In the genomic region with DNA sequence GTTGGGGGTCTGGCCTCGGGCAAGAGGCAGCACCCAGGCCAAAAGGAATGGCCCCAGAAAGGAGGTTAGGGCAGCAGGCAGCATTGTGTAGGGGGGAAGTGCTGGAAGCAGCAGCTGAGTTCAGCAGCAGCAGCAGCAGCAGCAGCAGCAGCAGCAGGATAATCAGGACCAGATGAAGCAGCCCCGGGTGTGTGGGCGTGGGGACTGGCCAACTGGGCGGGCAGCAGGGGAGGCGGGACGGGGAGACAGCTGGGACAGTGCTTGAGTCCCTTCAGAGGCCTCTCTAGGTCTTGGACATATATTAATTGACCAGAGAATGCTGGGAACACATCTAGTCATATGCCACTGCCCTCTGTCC, we compare ENCODE assay signal across 8 mouse cellular contexts. TPM values are rescaled to one million over a fixed set of nuclear protein-coding genes. Genes with fewer than 3 reads are reported as not detected.
DNase-seq lines count a peak whose midpoint lies in the region; ATAC-seq and TF ChIP-seq lines count a peak whose summit lies in the region.

No protein-coding gene starts in this region.

- peaks cover 43% of the 10 kb centered on the region for H3K4me1 ChIP-seq in intestine, embryonic 16.5 days (ENCODE audit: control insufficient read depth, insufficient read depth, low read length)
- peaks cover 20% of the 10 kb centered on the region for H3K4me1 ChIP-seq in liver, postnatal 0 days (ENCODE audit: insufficient read depth)
- peaks cover 50% of the 10 kb centered on the region for H3K4me1 ChIP-seq in stomach, embryonic 16.5 days (ENCODE audit: control insufficient read depth, insufficient read depth, low read length)
- peaks cover 3% of the 10 kb centered on the region; the same call in 1 of the 2 replicates for H3K4me1 ChIP-seq in cerebellum, adult 2 months (ENCODE audit: control insufficient read depth, insufficient read depth, low read length)

- peak overlapping the region; percentile 42 for H3K4me2 ChIP-seq in intestine, embryonic 16.5 days (ENCODE audit: low read depth, low read length)
- H3K4me2 ChIP-seq in liver, postnatal 0 days (ENCODE audit: low read depth, low read length): peak overlapping the region; percentile 45
- peak overlapping the region; percentile 54 for H3K4me2 ChIP-seq in stomach, embryonic 16.5 days (ENCODE audit: low read depth, low read length)

- TF ChIP-seq POLR2A in cerebellum, adult 2 months (IDR thresholded peaks at IDR 0.05; ENCODE audit: borderline replicate concordance, insufficient read depth, low read length): no peak

- H3K9ac ChIP-seq in intestine, embryonic 16.5 days (ENCODE audit: low read depth, low read length): peak overlapping the region; percentile 65
- peak overlapping the region; percentile 18 for H3K9ac ChIP-seq in liver, postnatal 0 days (replicated peaks)
- peak overlapping the region; percentile 71 for H3K9ac ChIP-seq in stomach, embryonic 16.5 days (ENCODE audit: low read length)

- no peak for TF ChIP-seq CTCF in liver, postnatal 0 days (IDR thresholded peaks at IDR 0.05; ENCODE audit: low read depth)
- no peak for TF ChIP-seq CTCF in cerebellum, adult 2 months (IDR thresholded peaks at IDR 0.05; ENCODE audit: borderline replicate concordance, insufficient read depth, low read depth, low read length)

- H3K36me3 ChIP-seq in intestine, embryonic 16.5 days (ENCODE audit: control insufficient read depth, insufficient read depth, low read length): no peaks in the 10 kb centered on the region
- no peaks in the 10 kb centered on the region for H3K36me3 ChIP-seq in liver, postnatal 0 days (replicated peaks; ENCODE audit: insufficient read depth, low read length)
- H3K36me3 ChIP-seq in stomach, embryonic 16.5 days (ENCODE audit: control insufficient read depth, insufficient read depth, low read length): no peaks in the 10 kb centered on the region

- TF ChIP-seq EP300 in liver, postnatal 0 days (IDR thresholded peaks at IDR 0.05; ENCODE audit: low read depth): no peak

- H3K9me3 ChIP-seq in intestine, embryonic 16.5 days (ENCODE audit: control insufficient read depth, low read length): no peaks in the 10 kb centered on the region
- no peaks in the 10 kb centered on the region for H3K9me3 ChIP-seq in liver, postnatal 0 days (ENCODE audit: low read length)
- no peaks in the 10 kb centered on the region for H3K9me3 ChIP-seq in stomach, embryonic 16.5 days (replicated peaks; ENCODE audit: control insufficient read depth, low read length)

- ATAC-seq in intestine, embryonic 16.5 days: peak; percentile 43
- ATAC-seq in liver, postnatal 0 days: 0 out of 2 replicates have a peak, but pooled peaks have one; percentile 37
- ATAC-seq in stomach, embryonic 16.5 days (ENCODE audit: insufficient read depth, low FRiP score): peak; percentile 65; the same call in 1 of the 2 replicates

- 9% methylated on average over 6 of the region's 6 CpGs for WGBS in intestine, embryonic 16.5 days
- WGBS in liver, postnatal 0 days (ENCODE audit: insufficient replicate concordance): 31% methylated on average over 6 of the region's 6 CpGs
- WGBS in stomach, embryonic 16.5 days: 12% methylated on average over 6 of the region's 6 CpGs
- 14% methylated on average over 6 of the region's 6 CpGs for WGBS in cerebellum, adult 2 months

- no peaks in the 10 kb centered on the region for H3K27me3 ChIP-seq in intestine, embryonic 16.5 days (replicated peaks; ENCODE audit: control insufficient read depth, insufficient read depth, low read length)
- H3K27me3 ChIP-seq in liver, postnatal 0 days (ENCODE audit: insufficient read depth, low read length): no peaks in the 10 kb centered on the region
- H3K27me3 ChIP-seq in stomach, embryonic 16.5 days (ENCODE audit: control insufficient read depth, insufficient read depth, low read length): no peaks in the 10 kb centered on the region
- H3K27me3 ChIP-seq in cerebellum, adult 2 months (ENCODE audit: control insufficient read depth, insufficient read depth, low read length): no peaks in the 10 kb centered on the region

- DNase-seq in ovary, postnatal 36 days (ENCODE audit: low spot score): peak; percentile 69
- no peak for DNase-seq in ovary, postnatal 14 days (ENCODE audit: low spot score)
- DNase-seq in gastrocnemius, postnatal 4 days (ENCODE audit: low spot score in 2 of 2): peak; percentile 72 to 87
- DNase-seq in liver, postnatal 0 days: peak; percentile 44
- DNase-seq in cerebellum, adult 11-12 months: no peak
- no peak for DNase-seq in cerebellum, adult 2 months

- H3K27ac ChIP-seq in intestine, embryonic 16.5 days (ENCODE audit: low read length): peak overlapping the region; percentile 91
- peak overlapping the region; percentile 48; the same call in 1 of the 2 replicates for H3K27ac ChIP-seq in liver, postnatal 0 days (ENCODE audit: low read depth)
- peak overlapping the region; percentile 95 for H3K27ac ChIP-seq in stomach, embryonic 16.5 days (ENCODE audit: low read length)
- no peak overlapping the region for H3K27ac ChIP-seq in cerebellum, adult 2 months (ENCODE audit: insufficient read depth, low read length)

- H3K4me3 ChIP-seq in intestine, embryonic 16.5 days (ENCODE audit: low read length): peak overlapping the region; percentile 32
- H3K4me3 ChIP-seq in liver, postnatal 0 days (ENCODE audit: low read depth, low read length): no peak overlapping the region
- peak overlapping the region; percentile 48 for H3K4me3 ChIP-seq in stomach, embryonic 16.5 days (replicated peaks; ENCODE audit: low read length)
- H3K4me3 ChIP-seq in cerebellum, adult 2 months (replicated peaks; ENCODE audit: insufficient read depth, low read depth, low read length): no peak overlapping the region

RNA-seq across cellular contexts. Expression of a gene that starts 2.4 kb away (rescaled TPM):
- total RNA-seq in gastrocnemius, postnatal 4 days (2021): 100 to 1,000 TPM; 362 to 399 TPM
- polyA plus RNA-seq in intestine, embryonic 16.5 days (2015; fragmentation: Nextera tagmentation; extraction: Ambion mirVana): 115 and 127 TPM in 2 replicates
- 12.9 and 14.7 TPM in 2 replicates for polyA plus RNA-seq in liver, postnatal 0 days (2015; fragmentation: Nextera tagmentation; extraction: Ambion mirVana)
- 150 and 153 TPM in 2 replicates for polyA plus RNA-seq in stomach, embryonic 16.5 days (2015; fragmentation: Nextera tagmentation; extraction: Ambion mirVana)
- polyA plus RNA-seq in cerebellum, adult 2 months (2012; rRNA removed): 11.3 and 15.1 TPM in 2 replicates

RNA-seq across cellular contexts. Expression of a gene that starts 10.4 kb away (rescaled TPM):
- 10 to 100 TPM; 31.1 to 35.3 TPM for total RNA-seq in gastrocnemius, postnatal 4 days (2021)
- polyA plus RNA-seq in intestine, embryonic 16.5 days (2015; fragmentation: Nextera tagmentation; extraction: Ambion mirVana): 25.2 and 28.1 TPM in 2 replicates
- polyA plus RNA-seq in liver, postnatal 0 days (2015; fragmentation: Nextera tagmentation; extraction: Ambion mirVana): 26.2 and 28.3 TPM in 2 replicates
- polyA plus RNA-seq in stomach, embryonic 16.5 days (2015; fragmentation: Nextera tagmentation; extraction: Ambion mirVana): 23.8 and 24.3 TPM in 2 replicates
- polyA plus RNA-seq in cerebellum, adult 2 months (2012; rRNA removed): 56.0 and 61.7 TPM in 2 replicates

RNA-seq across cellular contexts. Expression of a gene that starts 17.6 kb away (rescaled TPM):
- total RNA-seq in gastrocnemius, postnatal 4 days (2021): under 1 TPM; 0.74 to 0.80 TPM
- polyA plus RNA-seq in intestine, embryonic 16.5 days (2015; fragmentation: Nextera tagmentation; extraction: Ambion mirVana): 0.26 and 0.37 TPM in 2 replicates
- polyA plus RNA-seq in liver, postnatal 0 days (2015; fragmentation: Nextera tagmentation; extraction: Ambion mirVana): not detected in 2 replicates
- polyA plus RNA-seq in stomach, embryonic 16.5 days (2015; fragmentation: Nextera tagmentation; extraction: Ambion mirVana): 0.09 and 0.27 TPM in 2 replicates
- polyA plus RNA-seq in cerebellum, adult 2 months (2012; rRNA removed): 0.25 and 0.31 TPM in 2 replicates

RNA-seq across cellular contexts. Expression of a gene that starts 17.7 kb away (rescaled TPM):
- 10 to 100 TPM; 19.2 to 23.0 TPM for total RNA-seq in gastrocnemius, postnatal 4 days (2021)
- polyA plus RNA-seq in intestine, embryonic 16.5 days (2015; fragmentation: Nextera tagmentation; extraction: Ambion mirVana): 34.5 and 37.8 TPM in 2 replicates
- 24.1 and 24.3 TPM in 2 replicates for polyA plus RNA-seq in liver, postnatal 0 days (2015; fragmentation: Nextera tagmentation; extraction: Ambion mirVana)
- polyA plus RNA-seq in stomach, embryonic 16.5 days (2015; fragmentation: Nextera tagmentation; extraction: Ambion mirVana): 36.4 and 39.4 TPM in 2 replicates
- polyA plus RNA-seq in cerebellum, adult 2 months (2012; rRNA removed): 14.4 and 14.8 TPM in 2 replicates

RNA-seq across cellular contexts. Expression of a gene that starts 17.8 kb away (rescaled TPM):
- 10 to 100 TPM in 1 of 2 experiments, 1 to 10 TPM in 1; 8.6 to 11.0 TPM for total RNA-seq in gastrocnemius, postnatal 4 days (2021)
- polyA plus RNA-seq in intestine, embryonic 16.5 days (2015; fragmentation: Nextera tagmentation; extraction: Ambion mirVana): 10.8 and 12.2 TPM in 2 replicates
- polyA plus RNA-seq in liver, postnatal 0 days (2015; fragmentation: Nextera tagmentation; extraction: Ambion mirVana): 2.4 and 2.6 TPM in 2 replicates
- 9.4 and 12.2 TPM in 2 replicates for polyA plus RNA-seq in stomach, embryonic 16.5 days (2015; fragmentation: Nextera tagmentation; extraction: Ambion mirVana)
- polyA plus RNA-seq in cerebellum, adult 2 months (2012; rRNA removed): 8.1 and 9.9 TPM in 2 replicates

Comparison
In these comparisons a context has a peak if more than half of its experiments do, and no peak if none do; other contexts are left out.
1. DNase-seq: peak in ovary, postnatal 36 days (single experiment), gastrocnemius, postnatal 4 days (2 of 2) and liver, postnatal 0 days (single experiment); none in ovary, postnatal 14 days (single experiment), cerebellum, adult 11-12 months (single experiment) and cerebellum, adult 2 months (0 of 2).
2. H3K4me3 ChIP-seq: peak in intestine, embryonic 16.5 days (single experiment) and stomach, embryonic 16.5 days (single experiment); none in liver, postnatal 0 days (single experiment) and cerebellum, adult 2 months (single experiment).
3. H3K9ac ChIP-seq: peak in every context shown above with its lines; median percentile 71 in stomach, embryonic 16.5 days; 65 in intestine, embryonic 16.5 days; 18 in liver, postnatal 0 days.
4. Peak in every context shown above with its lines, with median percentiles within 50 percentile points of each other: ATAC-seq and H3K4me2 ChIP-seq.